Mouse (Mus musculus) layer of hippocampus, adult 8-10 months (tissue): ENCODE data around the gene Palm2. TPM values are rescaled to one million over a fixed set of nuclear protein-coding genes. Genes with fewer than 3 reads are reported as not detected.
A peak's percentile ranks its signal among the peaks of the same experiment; 100 is the strongest.

Experiments
- DNase-seq, 2 experiments: peaks; one replicate each; pipeline ENCODE4 v3.0.0; 2022; ENCODE audit warnings: low spot score in 2 of 2
- total RNA-seq, 4 experiments: library from RNA; stranded (reverse); gene quantifications; 2 replicates each; pipeline ENCODE4 v1.2.4; 2022

Gene Palm2
- total RNA-seq, 4 experiments from 2014 or later = 34.5 to 52.4 (median 45.2) TPM

- DNase-seq = no peak
These were observed 226.4 kb downstream of the Palm2 start for GRCm38 (mm10) chr4:57660470-57660869.

GRCm38 (mm10) chr4:57666101-57666500 is 232.1 kb downstream of the Palm2 start:
- no peak for DNase-seq

GRCm38 (mm10) chr4:57670813-57671469 is 236.9 kb downstream of the Palm2 start:
- DNase-seq = peak in 1 of 2 experiments; percentile 33

GRCm38 (mm10) chr4:57672541-57672940 is 238.5 kb downstream of the Palm2 start:
- DNase-seq = no peak

- peak; percentile 75 to 90 for DNase-seq
These were observed 239.2 kb downstream of the Palm2 start for GRCm38 (mm10) chr4:57672996-57673906.

GRCm38 (mm10) chr4:57674351-57674750 is 240.3 kb downstream of the Palm2 start:
- DNase-seq = no peak

- DNase-seq = no peak
These were observed 241.3 kb downstream of the Palm2 start for GRCm38 (mm10) chr4:57675387-57675786.

GRCm38 (mm10) chr4:57677916-57678315 is 243.9 kb downstream of the Palm2 start:
- DNase-seq = no peak

GRCm38 (mm10) chr4:57678991-57679457 is 245.0 kb downstream of the Palm2 start:
- no peak for DNase-seq

GRCm38 (mm10) chr4:57680186-57680585 is 246.1 kb downstream of the Palm2 start:
- DNase-seq = no peak

- DNase-seq = no peak
These were observed 247.5 kb downstream of the Palm2 start for GRCm38 (mm10) chr4:57681511-57681910.

GRCm38 (mm10) chr4:57682341-57682740 is 248.3 kb downstream of the Palm2 start:
- DNase-seq = no peak

- peak in 1 of 2 experiments; percentile 38 for DNase-seq
These were observed 248.9 kb downstream of the Palm2 start for GRCm38 (mm10) chr4:57682944-57683343.

- DNase-seq = no peak
These were observed 250.7 kb downstream of the Palm2 start for GRCm38 (mm10) chr4:57684676-57685215.

GRCm38 (mm10) chr4:57686736-57687135 is 252.7 kb downstream of the Palm2 start:
- DNase-seq = no peak

GRCm38 (mm10) chr4:57687583-57687982 is 253.5 kb downstream of the Palm2 start:
- DNase-seq = no peak

- DNase-seq = no peak
These were observed 254.1 kb downstream of the Palm2 start for GRCm38 (mm10) chr4:57688131-57688530.

- DNase-seq = no peak
These were observed 256.0 kb downstream of the Palm2 start for GRCm38 (mm10) chr4:57690001-57690400.

- DNase-seq = no peak
These were observed 256.8 kb downstream of the Palm2 start for GRCm38 (mm10) chr4:57690805-57691204.

- no peak for DNase-seq
These were observed 260.5 kb downstream of the Palm2 start for GRCm38 (mm10) chr4:57694356-57695136.

GRCm38 (mm10) chr4:57696955-57697354 is 262.9 kb downstream of the Palm2 start:
- DNase-seq = no peak
